Comparison of ENCODE assay signal across 10 mouse cellular contexts in genomic region chr10:43245461-43246200, GRCm38 (mm10). TPM values are rescaled to one million over a fixed set of nuclear protein-coding genes. Genes with fewer than 3 reads are reported as not detected.
A peak's percentile ranks its signal among the peaks of the same experiment; 100 is the strongest.
DNase-seq lines count a peak whose midpoint lies in the region; ATAC-seq and TF ChIP-seq lines count a peak whose summit lies in the region.
"Had no signal": no experiment of that assay in that cellular context is flagged by ENCODE, and none has a peak within 500 bp of the region (broad histone marks: within the 10 kb centered on the region; RNA-seq: fewer than 3 reads in every experiment).

No protein-coding gene starts in this region.

- no peaks in the 10 kb centered on the region for H3K27me3 ChIP-seq in heart, embryonic 12.5 days (replicated peaks)
- H3K27me3 ChIP-seq in midbrain, embryonic 13.5 days: no peaks in the 10 kb centered on the region
- H3K27me3 ChIP-seq in midbrain, postnatal 0 days (ENCODE audit: insufficient read depth, low read length): no peaks in the 10 kb centered on the region
- H3K27me3 ChIP-seq in small intestine, adult 2 months (ENCODE audit: control insufficient read depth, insufficient read depth, low read length): no peaks in the 10 kb centered on the region

- no peak overlapping the region for H3K27ac ChIP-seq in heart, embryonic 12.5 days (ENCODE audit: poor library complexity, severe bottlenecking)
- peak overlapping the region; percentile 2; the same call in 1 of the 2 replicates for H3K27ac ChIP-seq in midbrain, embryonic 13.5 days
- no peak overlapping the region for H3K27ac ChIP-seq in midbrain, postnatal 0 days (ENCODE audit: low read depth, low read length)
- H3K27ac ChIP-seq in small intestine, adult 2 months (ENCODE audit: insufficient read depth, low read depth, low read length): peak overlapping the region; percentile 71
- H3K27ac ChIP-seq: layer of hippocampus, adult 2 months had no signal

- intact Hi-C loops in heart, postnatal 25 days (cut with DNase I): no loop called here

- WGBS in heart, embryonic 12.5 days: 42% methylated on average over 17 of the region's 17 CpGs
- 53% methylated on average over 17 of the region's 17 CpGs for WGBS in midbrain, embryonic 13.5 days
- 50% methylated on average over 17 of the region's 17 CpGs for WGBS in midbrain, postnatal 0 days
- 40% methylated on average over 17 of the region's 17 CpGs for WGBS in small intestine, adult 2 months

- H3K4me3 ChIP-seq in heart, embryonic 12.5 days: no peak overlapping the region
- no peak overlapping the region for H3K4me3 ChIP-seq in midbrain, embryonic 13.5 days (replicated peaks)
- H3K4me3 ChIP-seq in midbrain, postnatal 0 days (ENCODE audit: low read depth, low read length): no peak overlapping the region
- no peak overlapping the region for H3K4me3 ChIP-seq in small intestine, adult 2 months (ENCODE audit: low read depth, low read length)
- H3K4me3 ChIP-seq: layer of hippocampus, adult 2 months had no signal

- TF ChIP-seq CTCF in midbrain, postnatal 0 days (IDR thresholded peaks at IDR 0.05): no peak
- TF ChIP-seq CTCF in small intestine, adult 2 months (IDR thresholded peaks at IDR 0.05; ENCODE audit: extremely low read depth, insufficient read length, insufficient replicate concordance, low read depth, low read length): no peak

- H3K36me3 ChIP-seq in heart, embryonic 12.5 days: no peaks in the 10 kb centered on the region
- H3K36me3 ChIP-seq in midbrain, embryonic 13.5 days: no peaks in the 10 kb centered on the region
- no peaks in the 10 kb centered on the region for H3K36me3 ChIP-seq in midbrain, postnatal 0 days (ENCODE audit: insufficient read depth, low read length)
- no peaks in the 10 kb centered on the region for H3K36me3 ChIP-seq in small intestine, adult 2 months (ENCODE audit: control insufficient read depth, insufficient read depth, low read length)

- TF ChIP-seq POLR2A in small intestine, adult 2 months (IDR thresholded peaks at IDR 0.05; ENCODE audit: low read depth, low read length): no peak

- H3K4me1 ChIP-seq in heart, embryonic 12.5 days (replicated peaks): peaks cover 23% of the 10 kb centered on the region
- H3K4me1 ChIP-seq in midbrain, embryonic 13.5 days (replicated peaks): peaks cover 34% of the 10 kb centered on the region
- no peaks in the 10 kb centered on the region for H3K4me1 ChIP-seq in midbrain, postnatal 0 days (ENCODE audit: insufficient read depth, low read length)
- peaks cover 5% of the 10 kb centered on the region; the same call in 1 of the 2 replicates for H3K4me1 ChIP-seq in small intestine, adult 2 months (ENCODE audit: control insufficient read depth, insufficient read depth, insufficient read length, low read length)

- no peak overlapping the region for H3K9ac ChIP-seq in heart, embryonic 12.5 days
- no peak overlapping the region for H3K9ac ChIP-seq in midbrain, embryonic 13.5 days (replicated peaks)
- H3K9ac ChIP-seq in midbrain, postnatal 0 days (replicated peaks; ENCODE audit: low read length, poor library complexity, severe bottlenecking): no peak overlapping the region

- no peak for ATAC-seq in heart, embryonic 12.5 days (ENCODE audit: insufficient number of reproducible peaks, low FRiP score)
- ATAC-seq in midbrain, embryonic 13.5 days: no peak
- ATAC-seq in midbrain, postnatal 0 days (ENCODE audit: low FRiP score): no peak

- DNase-seq in heart, postnatal 25 days (ENCODE audit: low spot score): no peak
- no peak for DNase-seq in midbrain, postnatal 0 days (ENCODE audit: low spot score)
- peak; percentile 10 for DNase-seq in kidney, postnatal 14 days
- DNase-seq in cerebellum, adult 11-12 months: no peak
- DNase-seq: gastrocnemius, postnatal 14 days; thymus, postnatal 4 days had no signal

- no peaks in the 10 kb centered on the region for H3K9me3 ChIP-seq in heart, embryonic 12.5 days (replicated peaks)
- H3K9me3 ChIP-seq in midbrain, embryonic 13.5 days: 0 out of 2 replicates have a peak, but pooled peaks cover 2% of the 10 kb centered on the region
- H3K9me3 ChIP-seq in midbrain, postnatal 0 days (ENCODE audit: low read length): no peaks in the 10 kb centered on the region

- H3K4me2 ChIP-seq in heart, embryonic 12.5 days: peak overlapping the region; percentile 39
- H3K4me2 ChIP-seq in midbrain, embryonic 13.5 days (replicated peaks): no peak overlapping the region
- H3K4me2 ChIP-seq in midbrain, postnatal 0 days (ENCODE audit: low read depth, low read length, poor library complexity, severe bottlenecking): no peak overlapping the region

RNA-seq across cellular contexts. Expression of gene Pdss2, which starts 24.3 kb away (rescaled TPM):
- 12.2 and 12.3 TPM in 2 replicates for polyA plus RNA-seq in heart, embryonic 12.5 days (2016; fragmentation: Nextera tagmentation; extraction: Ambion mirVana)
- total RNA-seq in heart, postnatal 25 days (2021): 10 to 100 TPM; 31.4 to 32.7 TPM
- polyA plus RNA-seq in midbrain, embryonic 13.5 days (2015; fragmentation: Nextera tagmentation; extraction: Ambion mirVana): 17.8 TPM in 2 replicates
- total RNA-seq in midbrain, postnatal 0 days (2014; rRNA removed): 17.6 and 19.7 TPM in 2 replicates
- polyA plus RNA-seq in midbrain, postnatal 0 days (2015; fragmentation: Nextera tagmentation; extraction: Ambion mirVana): 16.6 and 17.6 TPM in 2 replicates
- 9.0 and 10.5 TPM in 2 replicates for polyA plus RNA-seq in small intestine, adult 2 months (2012; rRNA removed)

Comparison
In these comparisons a context has a peak if more than half of its experiments do, and no peak if none do; other contexts are left out.
1. H3K27ac ChIP-seq: peak in midbrain, embryonic 13.5 days (single experiment) and small intestine, adult 2 months (single experiment); none in heart, embryonic 12.5 days (single experiment) and midbrain, postnatal 0 days (single experiment).